Mouse (Mus musculus): ENCODE measurements around the gene Acot7. TPM values are rescaled to one million over a fixed set of nuclear protein-coding genes. Genes with fewer than 3 reads are reported as not detected.

Acot7 gene
- total RNA-seq, 1 experiment from 2014 or later = 66.4 TPM

- no peak for ATAC-seq (replicated peaks in 1 of 2; ENCODE audit: insufficient read depth in 1 of 2, low FRiP score in 2 of 2, low TSS enrichment in 1 of 2, low read depth in 1 of 2, poor library complexity in 2 of 2, severe bottlenecking in 2 of 2)
Measured at GRCm38 (mm10) chr4:152145473-152145872, 32.5 kb upstream of the Acot7 start.

GRCm38 (mm10) chr4:152146033-152146827, 31.7 kb upstream of the Acot7 start:
- no peak for ATAC-seq (replicated peaks in 1 of 2; ENCODE audit: insufficient read depth in 1 of 2, low FRiP score in 2 of 2, low TSS enrichment in 1 of 2, low read depth in 1 of 2, poor library complexity in 2 of 2, severe bottlenecking in 2 of 2)

- no peak for ATAC-seq (replicated peaks in 1 of 2; ENCODE audit: insufficient read depth in 1 of 2, low FRiP score in 2 of 2, low TSS enrichment in 1 of 2, low read depth in 1 of 2, poor library complexity in 2 of 2, severe bottlenecking in 2 of 2)
Measured at GRCm38 (mm10) chr4:152150546-152150945, 27.4 kb upstream of the Acot7 start.

GRCm38 (mm10) chr4:152151451-152151965, 26.4 kb upstream of the Acot7 start:
- ATAC-seq (replicated peaks in 1 of 2; ENCODE audit: insufficient read depth in 1 of 2, low FRiP score in 2 of 2, low TSS enrichment in 1 of 2, low read depth in 1 of 2, poor library complexity in 2 of 2, severe bottlenecking in 2 of 2) = no peak

- peak; percentile 49 to 58 for ATAC-seq (replicated peaks in 1 of 2; ENCODE audit: insufficient read depth in 1 of 2, low FRiP score in 2 of 2, low TSS enrichment in 1 of 2, low read depth in 1 of 2, poor library complexity in 2 of 2, severe bottlenecking in 2 of 2)
Measured at GRCm38 (mm10) chr4:152151966-152152544, 25.9 kb upstream of the Acot7 start, which contains the start of gene Espn. Gene Espn, minus strand, starts transcription at chr4:152152371.

- peak; percentile 83 to 85 for ATAC-seq (replicated peaks in 1 of 2; ENCODE audit: insufficient read depth in 1 of 2, low FRiP score in 2 of 2, low TSS enrichment in 1 of 2, low read depth in 1 of 2, poor library complexity in 2 of 2, severe bottlenecking in 2 of 2)
Measured at GRCm38 (mm10) chr4:152153771-152154177, 24.2 kb upstream of the Acot7 start.

- no peak for ATAC-seq (replicated peaks in 1 of 2; ENCODE audit: insufficient read depth in 1 of 2, low FRiP score in 2 of 2, low TSS enrichment in 1 of 2, low read depth in 1 of 2, poor library complexity in 2 of 2, severe bottlenecking in 2 of 2)
Measured at GRCm38 (mm10) chr4:152155019-152155418, 22.9 kb upstream of the Acot7 start.

GRCm38 (mm10) chr4:152157779-152158584, 20.0 kb upstream of the Acot7 start:
- ATAC-seq (replicated peaks in 1 of 2; ENCODE audit: insufficient read depth in 1 of 2, low FRiP score in 2 of 2, low TSS enrichment in 1 of 2, low read depth in 1 of 2, poor library complexity in 2 of 2, severe bottlenecking in 2 of 2) = no peak; a peak in 1 of 4 replicates

GRCm38 (mm10) chr4:152158585-152159284, 19.2 kb upstream of the Acot7 start, which contains the start of gene Hes2:
Gene Hes2, plus strand, starts transcription at chr4:152158867.
- ATAC-seq (replicated peaks in 1 of 2; ENCODE audit: insufficient read depth in 1 of 2, low FRiP score in 2 of 2, low TSS enrichment in 1 of 2, low read depth in 1 of 2, poor library complexity in 2 of 2, severe bottlenecking in 2 of 2) = 0 out of 4 replicates have a peak, but pooled peaks have one; percentile 3 to 6

GRCm38 (mm10) chr4:152159285-152159678, 18.7 kb upstream of the Acot7 start:
- 0 out of 4 replicates have a peak, but pooled peaks have one; percentile 17 to 29 for ATAC-seq (replicated peaks in 1 of 2; ENCODE audit: insufficient read depth in 1 of 2, low FRiP score in 2 of 2, low TSS enrichment in 1 of 2, low read depth in 1 of 2, poor library complexity in 2 of 2, severe bottlenecking in 2 of 2)

GRCm38 (mm10) chr4:152160748-152161147, 17.2 kb upstream of the Acot7 start:
- ATAC-seq (replicated peaks in 1 of 2; ENCODE audit: insufficient read depth in 1 of 2, low FRiP score in 2 of 2, low TSS enrichment in 1 of 2, low read depth in 1 of 2, poor library complexity in 2 of 2, severe bottlenecking in 2 of 2) = no peak

- no peak for ATAC-seq (replicated peaks in 1 of 2; ENCODE audit: insufficient read depth in 1 of 2, low FRiP score in 2 of 2, low TSS enrichment in 1 of 2, low read depth in 1 of 2, poor library complexity in 2 of 2, severe bottlenecking in 2 of 2)
Measured at GRCm38 (mm10) chr4:152161601-152162000, 16.3 kb upstream of the Acot7 start.

- no peak for ATAC-seq (replicated peaks in 1 of 2; ENCODE audit: insufficient read depth in 1 of 2, low FRiP score in 2 of 2, low TSS enrichment in 1 of 2, low read depth in 1 of 2, poor library complexity in 2 of 2, severe bottlenecking in 2 of 2)
Measured at GRCm38 (mm10) chr4:152162748-152163147, 15.2 kb upstream of the Acot7 start.

GRCm38 (mm10) chr4:152165036-152165931, 12.7 kb upstream of the Acot7 start:
- peak; percentile 72 to 74 for ATAC-seq (replicated peaks in 1 of 2; ENCODE audit: insufficient read depth in 1 of 2, low FRiP score in 2 of 2, low TSS enrichment in 1 of 2, low read depth in 1 of 2, poor library complexity in 2 of 2, severe bottlenecking in 2 of 2)

- no peak for ATAC-seq (replicated peaks in 1 of 2; ENCODE audit: insufficient read depth in 1 of 2, low FRiP score in 2 of 2, low TSS enrichment in 1 of 2, low read depth in 1 of 2, poor library complexity in 2 of 2, severe bottlenecking in 2 of 2)
Measured at GRCm38 (mm10) chr4:152168052-152168451, 9.9 kb upstream of the Acot7 start.

GRCm38 (mm10) chr4:152169103-152169502, 8.8 kb upstream of the Acot7 start:
- no peak for ATAC-seq (replicated peaks in 1 of 2; ENCODE audit: insufficient read depth in 1 of 2, low FRiP score in 2 of 2, low TSS enrichment in 1 of 2, low read depth in 1 of 2, poor library complexity in 2 of 2, severe bottlenecking in 2 of 2)

All from hematopoietic stem cell, adult 5-6 weeks (primary cell).